Mouse (Mus musculus): ENCODE data around the gene Lipc. TPM values are rescaled to one million over a fixed set of nuclear protein-coding genes. Genes with fewer than 3 reads are reported as not detected.

Gene Lipc
- total and polyA plus RNA-seq, 2 experiments from 2014 or later, result 0.29 to 0.81 TPM

- 51% methylated on average over 7 of the region's 7 CpGs for WGBS
- no peaks in the 10 kb centered on the region for H3K36me3 ChIP-seq (ENCODE audit: insufficient read depth)
- DNase-seq, result peak; percentile 64
- no peaks in the 10 kb centered on the region for H3K27me3 ChIP-seq (ENCODE audit: insufficient read depth, low read length)
- no peaks in the 10 kb centered on the region for H3K4me1 ChIP-seq (ENCODE audit: insufficient read depth)
- no peak for TF ChIP-seq CTCF (IDR thresholded peaks at IDR 0.05; ENCODE audit: low read depth)
- H3K9me3 ChIP-seq (ENCODE audit: low read length), result no peaks in the 10 kb centered on the region
- H3K27ac ChIP-seq (ENCODE audit: low read depth, low read length), result no peak overlapping the region
- H3K4me2 ChIP-seq (ENCODE audit: low read depth), result no peak overlapping the region
- H3K9ac ChIP-seq, result no peak overlapping the region
- peak; percentile 27 for ATAC-seq
- H3K4me3 ChIP-seq (ENCODE audit: low read depth, low read length), result no peak overlapping the region
Measured at GRCm38 (mm10) chr9:70921781-70922565, 30.1 kb downstream of the Lipc start.

- no peak overlapping the region for H3K27ac ChIP-seq (ENCODE audit: low read depth, low read length)
- no peak for DNase-seq
- no peak overlapping the region for H3K4me2 ChIP-seq (ENCODE audit: low read depth)
- no peaks in the 10 kb centered on the region for H3K36me3 ChIP-seq (ENCODE audit: insufficient read depth)
- TF ChIP-seq CTCF (IDR thresholded peaks at IDR 0.05; ENCODE audit: low read depth), result no peak
- no peaks in the 10 kb centered on the region for H3K4me1 ChIP-seq (ENCODE audit: insufficient read depth)
- H3K9ac ChIP-seq, result no peak overlapping the region
- no peak overlapping the region for H3K4me3 ChIP-seq (ENCODE audit: low read depth, low read length)
- no peak for ATAC-seq
- 84% methylated on average over 3 of the region's 3 CpGs for WGBS
- H3K9me3 ChIP-seq (ENCODE audit: low read length), result no peaks in the 10 kb centered on the region
- H3K27me3 ChIP-seq (ENCODE audit: insufficient read depth, low read length), result no peaks in the 10 kb centered on the region
Measured at GRCm38 (mm10) chr9:70921132-70921531, 30.9 kb downstream of the Lipc start.

DNA sequence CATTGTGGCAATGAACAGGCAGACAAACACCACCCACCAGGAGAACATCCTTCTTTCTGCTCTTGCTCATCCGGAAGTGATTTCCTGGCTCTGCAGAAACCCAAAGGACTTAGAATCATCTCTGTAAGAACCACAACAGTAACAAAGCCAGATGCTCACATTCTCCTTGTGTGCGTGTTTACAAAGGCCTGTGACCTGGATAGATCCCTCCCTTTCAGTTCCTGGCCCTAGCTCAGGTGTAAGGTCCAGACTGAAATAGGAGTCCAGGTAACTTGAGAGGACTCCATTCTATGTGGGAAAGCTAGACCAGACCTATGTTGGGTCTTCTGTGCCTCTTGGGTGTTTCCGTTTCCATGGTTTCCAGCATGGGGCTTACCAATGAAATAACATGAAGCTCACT lies 32.8 kb downstream of the Lipc start:
- Histone ChIP-seq H3K27me3 (ENCODE audit: insufficient read depth, low read length) (no peaks in the 10 kb centered on the region), H3K9me3 (ENCODE audit: low read length) (no peaks in the 10 kb centered on the region), H3K4me2 (ENCODE audit: low read depth) (no peak overlapping the region), H3K4me3 (ENCODE audit: low read depth, low read length) (no peak overlapping the region), H3K36me3 (ENCODE audit: insufficient read depth) (no peaks in the 10 kb centered on the region), H3K9ac (no peak overlapping the region), H3K27ac (ENCODE audit: low read depth, low read length) (no peak overlapping the region), H3K4me1 (ENCODE audit: insufficient read depth) (no peaks in the 10 kb centered on the region)
- no peak for ATAC-seq
- no peak for TF ChIP-seq CTCF (IDR thresholded peaks at IDR 0.05; ENCODE audit: low read depth)
- no peak for DNase-seq
- 78% methylated on average over 3 of the region's 3 CpGs for WGBS

GRCm38 (mm10) chr9:70916516-70916915 lies 35.5 kb downstream of the Lipc start:
- no peaks in the 10 kb centered on the region for H3K27me3 ChIP-seq (ENCODE audit: insufficient read depth, low read length)
- ATAC-seq, result no peak
- no peak for TF ChIP-seq CTCF (IDR thresholded peaks at IDR 0.05; ENCODE audit: low read depth)
- 61% methylated on average over 7 of the region's 7 CpGs for WGBS
- no peak overlapping the region for H3K4me2 ChIP-seq (ENCODE audit: low read depth)
- H3K36me3 ChIP-seq (ENCODE audit: insufficient read depth), result no peaks in the 10 kb centered on the region
- no peak overlapping the region for H3K9ac ChIP-seq
- no peak for DNase-seq
- H3K27ac ChIP-seq (ENCODE audit: low read depth, low read length), result no peak overlapping the region
- no peaks in the 10 kb centered on the region for H3K4me1 ChIP-seq (ENCODE audit: insufficient read depth)
- no peak overlapping the region for H3K4me3 ChIP-seq (ENCODE audit: low read depth, low read length)
- H3K9me3 ChIP-seq (ENCODE audit: low read length), result no peaks in the 10 kb centered on the region

GRCm38 (mm10) chr9:70915356-70915685 lies 36.7 kb downstream of the Lipc start:
- no peak overlapping the region for H3K9ac ChIP-seq
- H3K36me3 ChIP-seq (ENCODE audit: insufficient read depth), result no peaks in the 10 kb centered on the region
- DNase-seq, result no peak
- H3K27ac ChIP-seq (ENCODE audit: low read depth, low read length), result no peak overlapping the region
- no peak overlapping the region for H3K4me3 ChIP-seq (ENCODE audit: low read depth, low read length)
- no peaks in the 10 kb centered on the region for H3K9me3 ChIP-seq (ENCODE audit: low read length)
- WGBS, result 74% methylated on average over 2 of the region's 2 CpGs
- no peaks in the 10 kb centered on the region for H3K27me3 ChIP-seq (ENCODE audit: insufficient read depth, low read length)
- H3K4me1 ChIP-seq (ENCODE audit: insufficient read depth), result no peaks in the 10 kb centered on the region
- H3K4me2 ChIP-seq (ENCODE audit: low read depth), result no peak overlapping the region
- peak; percentile 42 for ATAC-seq
- no peak for TF ChIP-seq CTCF (IDR thresholded peaks at IDR 0.05; ENCODE audit: low read depth)

- Histone ChIP-seq H3K4me1 (ENCODE audit: insufficient read depth) (no peaks in the 10 kb centered on the region), H3K9me3 (ENCODE audit: low read length) (no peaks in the 10 kb centered on the region), H3K27me3 (ENCODE audit: insufficient read depth, low read length) (no peaks in the 10 kb centered on the region), H3K27ac (ENCODE audit: low read depth, low read length) (no peak overlapping the region), H3K9ac (no peak overlapping the region), H3K36me3 (ENCODE audit: insufficient read depth) (no peaks in the 10 kb centered on the region), H3K4me3 (ENCODE audit: low read depth, low read length) (no peak overlapping the region), H3K4me2 (ENCODE audit: low read depth) (no peak overlapping the region)
- WGBS, result 84% methylated on average over 10 of the region's 10 CpGs
- no peak for ATAC-seq
- TF ChIP-seq CTCF (IDR thresholded peaks at IDR 0.05; ENCODE audit: low read depth), result no peak
- no peak for DNase-seq
Measured at GRCm38 (mm10) chr9:70914659-70915355, 37.2 kb downstream of the Lipc start.

GRCm38 (mm10) chr9:70911163-70911562 lies 40.9 kb downstream of the Lipc start:
- no peaks in the 10 kb centered on the region for H3K9me3 ChIP-seq (ENCODE audit: low read length)
- H3K4me2 ChIP-seq (ENCODE audit: low read depth), result no peak overlapping the region
- H3K4me1 ChIP-seq (ENCODE audit: insufficient read depth), result no peaks in the 10 kb centered on the region
- H3K27me3 ChIP-seq (ENCODE audit: insufficient read depth, low read length), result no peaks in the 10 kb centered on the region
- TF ChIP-seq CTCF (IDR thresholded peaks at IDR 0.05; ENCODE audit: low read depth), result no peak
- ATAC-seq, result no peak
- H3K9ac ChIP-seq, result no peak overlapping the region
- no peak overlapping the region for H3K4me3 ChIP-seq (ENCODE audit: low read depth, low read length)
- H3K27ac ChIP-seq (ENCODE audit: low read depth, low read length), result no peak overlapping the region
- no peak for DNase-seq
- WGBS, result 73% methylated on average over 4 of the region's 4 CpGs
- H3K36me3 ChIP-seq (ENCODE audit: insufficient read depth), result no peaks in the 10 kb centered on the region

Data from forebrain, postnatal 0 days (tissue).